In the genomic region with DNA sequence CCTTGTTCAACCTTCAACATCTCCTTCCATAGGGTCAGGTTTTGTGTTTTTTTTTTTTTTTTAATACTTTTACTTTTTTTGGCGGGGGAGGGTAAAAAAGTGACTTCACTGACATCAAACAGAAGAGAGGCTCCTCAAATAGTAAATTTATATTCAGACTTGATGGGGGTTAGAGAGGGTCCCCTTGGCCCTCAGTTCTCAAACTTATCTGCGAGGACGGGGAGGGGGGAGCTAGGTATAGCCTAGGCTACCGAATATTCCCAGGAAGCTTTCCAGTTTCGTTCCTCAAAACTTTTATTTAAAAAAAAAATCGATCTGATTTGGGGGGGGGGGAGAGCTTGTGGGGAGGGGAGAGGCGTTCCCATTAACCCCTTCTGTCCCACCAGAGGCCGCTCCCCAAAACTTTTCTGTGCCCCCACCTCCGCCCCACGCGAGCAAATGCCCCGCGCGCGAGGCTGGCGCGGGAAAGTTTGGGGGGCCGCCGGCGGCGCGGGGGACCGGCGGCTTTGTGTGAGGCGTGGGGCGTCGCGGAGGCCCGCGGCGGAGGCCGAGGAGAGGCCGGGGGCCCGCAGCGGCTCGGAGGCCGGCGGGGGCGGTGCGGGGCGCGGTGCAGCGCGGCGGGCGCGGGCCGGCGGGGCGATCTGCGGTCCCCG, we compare ENCODE assay signal across 8 mouse cellular contexts. TPM values are rescaled to one million over a fixed set of nuclear protein-coding genes. Genes with fewer than 3 reads are reported as not detected.
DNase-seq lines count a peak whose midpoint lies in the region; ATAC-seq lines count a peak whose summit lies in the region.
"Had no signal": no experiment of that assay in that cellular context is flagged by ENCODE, and none has a peak within 500 bp of the region (broad histone marks: within the 10 kb centered on the region; RNA-seq: fewer than 3 reads in every experiment).

No protein-coding gene starts in this region.

- ATAC-seq in lung, embryonic 15.5 days (ENCODE audit: borderline replicate concordance, extremely low read depth, low FRiP score, low TSS enrichment) = peak; percentile 52; the same call in 1 of the 2 replicates
- ATAC-seq in embryonic facial prominence, embryonic 14.5 days (ENCODE audit: low read depth) = peak; percentile 62
- peak; percentile 50 for ATAC-seq in hindbrain, embryonic 11.5 days (ENCODE audit: low FRiP score)

- H3K9ac ChIP-seq in lung, embryonic 15.5 days = peak overlapping the region; percentile 92
- peak overlapping the region; percentile 98 for H3K9ac ChIP-seq in embryonic facial prominence, embryonic 14.5 days (ENCODE audit: low read depth, low read length)
- H3K9ac ChIP-seq in hindbrain, embryonic 11.5 days (ENCODE audit: low read depth, low read length) = peak overlapping the region; percentile 99

- H3K4me3 ChIP-seq in lung, embryonic 15.5 days = peak overlapping the region; percentile 91
- peak overlapping the region; percentile 80 for H3K4me3 ChIP-seq in embryonic facial prominence, embryonic 14.5 days (ENCODE audit: low read depth, low read length)
- H3K4me3 ChIP-seq in hindbrain, embryonic 11.5 days (ENCODE audit: low read depth, low read length) = peak overlapping the region; percentile 82
- peak overlapping the region; percentile 82 for H3K4me3 ChIP-seq in midbrain, embryonic 10.5 days
- H3K4me3 ChIP-seq: myocyte had no signal

- no peaks in the 10 kb centered on the region for H3K36me3 ChIP-seq in lung, embryonic 15.5 days
- H3K36me3 ChIP-seq in embryonic facial prominence, embryonic 14.5 days (ENCODE audit: control insufficient read depth, insufficient read depth, low read length) = no peaks in the 10 kb centered on the region
- H3K36me3 ChIP-seq in hindbrain, embryonic 11.5 days (ENCODE audit: control insufficient read depth, insufficient read depth, low read length) = no peaks in the 10 kb centered on the region
- H3K36me3 ChIP-seq in midbrain, embryonic 10.5 days = 0 out of 2 replicates have a peak, but pooled peaks cover 7% of the 10 kb centered on the region

- H3K27ac ChIP-seq in lung, embryonic 15.5 days = peak overlapping the region; percentile 88
- peak overlapping the region; percentile 94 for H3K27ac ChIP-seq in embryonic facial prominence, embryonic 14.5 days (replicated peaks; ENCODE audit: low read depth, low read length)
- H3K27ac ChIP-seq in hindbrain, embryonic 11.5 days (ENCODE audit: low read depth, low read length) = peak overlapping the region; percentile 94
- H3K27ac ChIP-seq in midbrain, embryonic 10.5 days (replicated peaks) = peak overlapping the region; percentile 97

- H3K27me3 ChIP-seq in lung, embryonic 15.5 days = no peaks in the 10 kb centered on the region
- no peaks in the 10 kb centered on the region for H3K27me3 ChIP-seq in embryonic facial prominence, embryonic 14.5 days (replicated peaks; ENCODE audit: control insufficient read depth, insufficient read depth, low read length)
- no peaks in the 10 kb centered on the region for H3K27me3 ChIP-seq in hindbrain, embryonic 11.5 days (ENCODE audit: control insufficient read depth, insufficient read depth, low read length)
- H3K27me3 ChIP-seq in midbrain, embryonic 10.5 days (ENCODE audit: low read depth, poor library complexity, severe bottlenecking) = no peaks in the 10 kb centered on the region

- H3K9me3 ChIP-seq in lung, embryonic 15.5 days = no peaks in the 10 kb centered on the region
- no peaks in the 10 kb centered on the region for H3K9me3 ChIP-seq in embryonic facial prominence, embryonic 14.5 days (ENCODE audit: control insufficient read depth, low read length)
- H3K9me3 ChIP-seq in hindbrain, embryonic 11.5 days (ENCODE audit: control insufficient read depth, low read length) = no peaks in the 10 kb centered on the region
- H3K9me3 ChIP-seq in midbrain, embryonic 10.5 days (replicated peaks) = no peaks in the 10 kb centered on the region

- peaks cover 9% of the 10 kb centered on the region for H3K4me1 ChIP-seq in lung, embryonic 15.5 days
- peaks cover 14% of the 10 kb centered on the region for H3K4me1 ChIP-seq in embryonic facial prominence, embryonic 14.5 days (ENCODE audit: control insufficient read depth, insufficient read depth, low read length)
- no peaks in the 10 kb centered on the region for H3K4me1 ChIP-seq in hindbrain, embryonic 11.5 days (replicated peaks; ENCODE audit: control insufficient read depth, insufficient read depth, low read length)
- H3K4me1 ChIP-seq in midbrain, embryonic 10.5 days = peaks cover 17% of the 10 kb centered on the region

- peak overlapping the region; percentile 80 for H3K4me2 ChIP-seq in lung, embryonic 15.5 days
- peak overlapping the region; percentile 63 for H3K4me2 ChIP-seq in embryonic facial prominence, embryonic 14.5 days (ENCODE audit: low read depth, low read length)
- H3K4me2 ChIP-seq in hindbrain, embryonic 11.5 days (replicated peaks; ENCODE audit: low read depth, low read length) = peak overlapping the region; percentile 59

- 2% methylated on average over 39 of the region's 52 CpGs for WGBS in lung, embryonic 15.5 days
- 1% methylated on average over 25 of the region's 52 CpGs for WGBS in embryonic facial prominence, embryonic 14.5 days
- WGBS in hindbrain, embryonic 11.5 days = 2% methylated on average over 29 of the region's 52 CpGs
- 5% methylated on average over 43 of the region's 52 CpGs for WGBS in midbrain, embryonic 10.5 days

- no peak for DNase-seq in lung, adult 18-20 months
- DNase-seq in embryonic facial prominence, embryonic 14.5 days (ENCODE audit: low spot score) = no peak
- peak; percentile 55 for DNase-seq in hindbrain, embryonic 11.5 days (ENCODE audit: low spot score)
- DNase-seq in midbrain, embryonic 10.5 days (ENCODE audit: low spot score) = peak; percentile 33
- no peak for DNase-seq in natural killer cell, adult 2 months (ENCODE audit: low spot score in 2 of 2)
- no peak for DNase-seq in frontal cortex, postnatal 10 days (ENCODE audit: low spot score in 2 of 2)

RNA-seq across cellular contexts. Expression of gene Zfp618, which starts 0.4 kb away (rescaled TPM):
- polyA plus RNA-seq in lung, embryonic 15.5 days (2015; fragmentation: Nextera tagmentation; extraction: Ambion mirVana) = 22.0 and 25.0 TPM in 2 replicates
- 17.6 and 22.7 TPM in 2 replicates for polyA plus RNA-seq in embryonic facial prominence, embryonic 14.5 days (2014; fragmentation: Nextera tagmentation; extraction: Ambion mirVana)
- 34.9 and 36.7 TPM in 2 replicates for polyA plus RNA-seq in hindbrain, embryonic 11.5 days (2014; fragmentation: Nextera tagmentation; extraction: Ambion mirVana)
- 23.9 and 26.6 TPM in 2 replicates for polyA plus RNA-seq in midbrain, embryonic 10.5 days (2016; fragmentation: Nextera tagmentation; extraction: Ambion mirVana)
- polyA plus RNA-seq: myocyte had no signal

Comparison
In these comparisons a context has a peak if more than half of its experiments do, and no peak if none do; other contexts are left out.
1. DNase-seq: peak in hindbrain, embryonic 11.5 days (single experiment) and midbrain, embryonic 10.5 days (single experiment); none in lung, adult 18-20 months (0 of 2), embryonic facial prominence, embryonic 14.5 days (single experiment), natural killer cell, adult 2 months (0 of 2) and frontal cortex, postnatal 10 days (0 of 2).
2. Peak in every context shown above with its lines, with median percentiles within 50 percentile points of each other: ATAC-seq, H3K27ac ChIP-seq, H3K4me2 ChIP-seq, H3K4me3 ChIP-seq and H3K9ac ChIP-seq.